Mouse (Mus musculus) layer of hippocampus, adult 8-10 months (tissue): ENCODE results near the gene Hist2h2aa1. TPM values are rescaled to one million over a fixed set of nuclear protein-coding genes. Genes with fewer than 3 reads are reported as not detected.

Source experiments
- DNase-seq, 2 experiments: peaks; one replicate each; pipeline ENCODE4 v3.0.0; 2022; ENCODE audit warnings: low spot score in 2 of 2
- total RNA-seq, 4 experiments: library from RNA; stranded (reverse); gene quantifications; 2 replicates each; pipeline ENCODE4 v1.2.4; 2022

The Hist2h2aa1 gene
- total RNA-seq, 4 experiments from 2014 or later: 3.4 to 9.9 (median 4.4) TPM; not detected in 1

DNA sequence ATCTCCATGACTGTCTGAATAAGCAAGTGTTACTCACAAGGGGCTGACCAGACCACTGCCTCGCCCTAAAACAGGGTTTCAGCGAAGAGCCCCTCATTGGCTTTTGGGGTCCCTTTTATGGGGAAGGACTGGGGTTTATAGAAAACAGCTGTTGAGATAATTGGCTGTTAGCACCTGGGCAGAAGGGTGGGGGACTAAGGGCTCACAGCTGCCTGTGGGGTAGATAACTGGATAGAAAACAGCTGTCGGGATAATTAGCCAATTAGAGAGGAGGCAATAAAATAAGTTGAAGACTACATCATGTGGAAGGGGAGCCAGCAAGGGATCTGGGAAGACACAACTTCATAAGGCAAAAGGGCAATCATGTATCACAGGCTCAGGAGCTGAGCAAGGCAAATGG lies 5.6 kb downstream of the Hist2h2aa1 start:
- DNase-seq: no peak

DNA sequence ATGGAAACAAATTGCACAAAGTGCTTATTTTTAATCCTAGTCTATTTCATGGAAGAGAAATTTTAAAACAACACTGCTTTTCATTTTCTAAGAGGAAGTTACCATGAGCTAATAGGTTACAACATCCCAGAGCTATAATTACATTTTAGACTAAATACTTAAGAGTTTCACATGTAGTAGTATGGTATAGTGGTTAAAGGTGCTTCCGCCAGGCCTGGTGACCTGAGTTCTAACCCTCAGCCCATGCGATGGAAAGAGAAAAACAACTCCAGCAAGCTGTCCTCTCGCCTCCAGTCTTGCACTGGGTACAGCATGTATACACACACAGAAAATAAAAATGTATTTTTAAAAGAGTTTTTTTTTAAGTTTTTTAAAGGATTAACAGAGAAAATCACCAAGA lies 6.5 kb downstream of the Hist2h2aa1 start:
- DNase-seq: no peak

DNA sequence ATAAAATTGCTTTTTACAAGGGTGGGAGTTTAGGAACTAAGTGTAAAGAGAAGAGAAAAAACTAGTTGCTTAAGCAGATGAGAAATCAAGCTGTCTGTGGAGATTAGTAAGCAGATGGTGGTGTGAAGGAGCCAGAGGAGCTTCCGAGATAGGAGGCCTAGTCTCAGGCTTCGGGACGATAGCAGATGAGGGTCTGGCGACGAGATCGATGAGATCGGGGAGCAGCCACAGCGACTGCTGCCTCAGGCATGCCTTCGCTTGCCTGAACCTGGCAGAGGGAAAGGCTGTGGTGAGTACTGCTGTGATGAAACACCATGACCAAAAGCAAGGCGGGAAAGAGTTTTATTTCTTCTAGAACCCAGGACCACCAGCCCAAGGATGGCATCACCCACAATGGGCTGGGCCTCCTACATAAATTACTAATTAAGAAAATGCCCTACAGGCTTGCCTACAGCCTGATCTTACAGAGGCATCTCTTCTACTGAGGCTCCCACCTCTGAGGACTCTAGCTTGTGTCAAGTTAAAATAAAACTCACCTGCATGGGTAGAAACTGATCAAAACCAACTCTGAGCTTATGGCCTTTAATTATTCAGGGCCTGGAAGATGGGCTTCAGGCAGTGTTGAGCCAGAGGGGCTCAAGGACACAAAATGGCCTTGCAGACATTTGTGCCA lies 9.5 kb downstream of the Hist2h2aa1 start:
- no peak for DNase-seq

DNA sequence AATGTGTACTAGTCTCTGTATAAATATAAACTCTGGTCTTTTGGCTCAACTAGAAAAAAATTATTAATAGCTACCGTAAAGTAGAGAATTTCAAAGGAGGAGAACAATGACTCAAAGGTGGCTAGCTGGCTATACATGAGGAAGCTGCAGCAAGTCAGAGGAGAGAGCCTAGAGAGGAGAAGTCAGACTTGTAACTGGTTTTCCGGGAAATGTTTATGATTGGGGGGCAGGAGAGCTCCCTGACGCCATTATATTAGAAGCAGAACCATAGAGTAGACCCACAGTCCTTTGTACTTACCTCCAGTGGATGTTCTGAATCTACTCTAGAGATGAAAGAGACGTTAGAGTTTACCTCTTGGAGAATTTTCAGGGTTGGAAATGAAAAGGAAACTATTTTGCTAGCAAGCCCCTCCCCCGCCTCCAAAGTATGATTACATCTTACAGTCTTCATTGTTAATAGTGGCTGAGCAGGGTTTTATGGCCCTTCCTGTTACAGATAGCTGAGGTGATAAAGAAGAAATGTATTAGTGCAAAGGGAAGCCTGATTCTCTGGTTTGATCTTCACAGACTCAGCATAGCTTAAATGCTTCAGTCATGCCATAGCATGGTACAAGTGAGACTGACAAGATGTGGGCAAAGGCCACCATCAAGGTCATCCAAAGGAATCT lies 10.8 kb downstream of the Hist2h2aa1 start:
- DNase-seq: no peak

DNA sequence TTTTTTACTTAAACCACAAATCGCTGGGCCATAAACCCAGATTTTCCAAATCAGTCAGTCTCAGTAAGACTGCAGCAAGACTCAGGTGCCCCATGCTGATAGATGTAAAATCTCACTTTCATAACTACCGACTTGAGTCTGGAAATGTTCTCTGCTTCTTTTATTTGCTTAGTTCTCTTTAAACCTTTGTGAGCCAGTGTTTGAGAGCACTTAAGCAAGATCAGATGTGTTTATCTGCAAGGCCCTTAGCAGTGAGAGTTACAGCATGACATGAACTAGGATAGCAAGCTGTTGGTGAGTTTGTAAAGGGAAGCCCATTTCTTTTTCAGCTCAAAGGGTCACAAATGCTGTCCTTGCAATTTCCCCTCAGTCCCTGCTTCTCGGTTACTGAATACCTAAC lies 11.9 kb downstream of the Hist2h2aa1 start:
- no peak for DNase-seq

DNA sequence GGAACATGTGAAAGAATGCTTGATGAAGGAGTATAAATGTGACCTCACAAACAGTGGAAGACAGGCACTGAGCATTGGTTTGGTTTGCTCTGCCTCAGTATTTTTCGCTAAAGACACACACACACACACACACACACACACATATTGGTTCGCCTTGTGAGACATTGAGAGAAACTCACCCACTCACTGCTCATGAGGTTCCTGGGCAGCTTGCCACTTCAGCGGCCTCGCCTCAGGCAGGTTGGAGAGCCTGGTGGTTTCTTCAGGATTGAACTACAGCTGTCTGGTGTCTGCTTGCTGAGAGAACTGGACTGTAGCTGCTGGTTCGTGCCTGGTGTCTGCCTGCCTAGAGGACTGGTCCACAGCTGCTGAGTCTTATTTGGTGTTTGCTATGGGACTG lies 14.9 kb downstream of the Hist2h2aa1 start:
- DNase-seq: no peak

DNA sequence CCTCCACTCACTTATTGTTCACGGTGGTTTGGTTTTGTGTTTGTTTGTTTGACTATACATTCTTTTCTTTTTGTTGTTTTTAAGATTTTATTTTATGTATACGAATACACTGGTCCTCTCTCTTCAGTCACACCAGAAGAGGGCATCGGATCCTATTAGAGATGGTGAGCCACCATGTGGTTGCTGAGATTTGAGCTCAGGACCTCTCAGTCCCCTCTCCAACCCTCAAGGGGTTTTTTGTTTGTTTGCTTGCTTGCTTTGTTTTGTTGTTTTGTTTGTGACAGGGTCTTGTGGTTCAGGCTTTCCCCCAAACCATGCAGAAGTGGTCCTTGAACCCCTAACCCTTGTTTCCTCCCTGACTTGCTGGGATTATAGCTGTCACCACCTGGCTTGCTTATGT lies 16.3 kb downstream of the Hist2h2aa1 start:
- no peak for DNase-seq

DNA sequence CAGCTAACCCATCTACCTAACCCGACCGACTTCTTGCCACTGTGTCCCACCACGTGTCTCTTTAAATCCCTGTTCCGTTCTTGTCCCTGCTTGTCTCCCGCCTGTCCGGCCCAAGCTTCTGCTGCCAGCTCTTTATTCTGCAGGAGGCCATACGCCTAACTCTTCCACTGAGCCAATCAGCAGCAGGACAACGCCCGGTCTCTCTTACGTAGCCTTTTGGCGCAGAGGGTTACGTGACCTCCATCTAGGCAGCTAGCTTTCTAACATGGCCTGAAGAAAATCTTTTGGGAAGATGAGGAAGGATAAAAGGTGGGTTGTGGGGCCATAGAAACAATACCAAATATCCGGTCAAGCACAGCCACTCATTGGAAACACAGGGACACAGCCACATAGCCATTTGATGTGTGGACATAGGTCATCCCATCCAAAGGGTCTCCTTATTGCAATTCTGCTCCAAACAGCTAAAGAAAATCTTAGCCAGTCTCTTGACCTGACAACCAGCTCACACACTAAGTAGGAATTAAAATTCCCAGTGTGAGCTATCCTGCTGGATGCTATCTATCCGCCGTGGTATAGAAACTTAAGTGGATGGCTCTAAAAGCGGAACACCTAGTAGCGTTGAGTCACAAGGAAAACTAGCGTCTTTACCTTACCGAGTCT lies 17.0 kb downstream of the Hist2h2aa1 start:
- peak; percentile 81 to 86 for DNase-seq

DNA sequence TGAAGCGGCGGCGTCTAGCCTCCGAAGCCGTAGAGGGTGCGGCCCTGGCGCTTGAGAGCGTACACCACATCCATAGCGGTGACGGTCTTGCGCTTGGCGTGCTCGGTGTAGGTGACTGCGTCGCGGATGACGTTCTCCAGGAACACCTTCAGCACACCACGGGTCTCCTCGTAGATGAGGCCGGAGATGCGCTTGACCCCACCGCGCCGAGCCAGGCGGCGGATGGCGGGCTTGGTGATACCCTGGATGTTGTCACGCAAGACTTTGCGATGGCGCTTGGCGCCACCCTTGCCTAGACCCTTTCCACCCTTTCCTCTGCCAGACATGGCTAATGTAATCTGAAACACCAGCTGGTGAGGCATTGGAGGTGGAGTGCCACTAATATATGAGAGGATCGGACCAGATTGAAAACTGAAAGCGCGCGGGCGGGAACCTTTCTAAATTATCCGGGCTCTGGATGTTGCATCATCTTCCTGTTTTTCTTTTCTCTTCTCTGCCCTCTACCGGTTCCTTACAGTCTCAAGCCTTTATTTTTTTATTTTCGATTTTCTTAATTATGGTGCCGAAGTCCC lies 17.8 kb downstream of the Hist2h2aa1 start, which contains the start of gene Hist2h4:
Hist2h4 (minus strand) TSS at position 333 of the 572 bp plus-strand sequence.
- peak; percentile 97 to 99 for DNase-seq

DNA sequence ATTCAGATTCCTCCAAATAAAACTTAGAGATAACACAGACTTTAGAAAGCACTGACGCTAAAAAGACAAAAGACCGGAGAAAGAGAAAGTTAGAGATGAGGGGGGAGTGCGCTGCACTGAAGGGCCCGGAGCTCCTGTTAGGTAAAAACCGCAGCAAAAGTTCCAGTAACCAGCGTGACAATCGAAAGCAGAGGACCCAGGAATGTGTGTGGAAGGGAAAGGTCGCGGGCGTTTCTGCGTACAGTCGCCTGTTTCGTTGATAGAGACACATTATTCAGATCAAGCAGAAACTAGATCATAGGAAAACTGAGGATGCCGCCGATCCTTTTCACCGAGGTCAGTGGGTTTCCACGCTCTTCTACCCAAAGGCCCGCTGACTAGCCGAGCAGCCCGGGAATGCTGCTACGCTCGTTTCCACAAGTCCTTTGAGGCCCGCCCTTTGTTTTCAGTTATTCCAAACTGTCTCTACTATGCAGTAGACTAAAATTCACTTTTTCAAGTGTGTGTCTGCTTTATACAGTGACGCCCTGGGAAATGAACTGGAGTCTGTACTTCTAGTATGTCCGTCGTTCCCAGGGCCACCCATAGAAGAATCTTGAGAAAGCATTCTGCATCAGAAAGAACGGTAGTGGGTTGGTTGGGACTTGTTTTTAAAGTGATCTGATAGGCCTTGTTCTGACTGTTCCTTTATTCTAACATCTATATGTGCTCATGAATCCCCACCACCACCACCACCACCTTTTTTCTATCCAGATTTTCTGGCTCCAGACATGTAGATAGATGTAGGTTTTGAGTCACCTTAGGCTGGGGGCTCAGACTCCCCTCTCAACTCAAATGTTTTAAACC lies 18.5 kb downstream of the Hist2h2aa1 start:
- DNase-seq: peak in 1 of 2 experiments; percentile 44

DNA sequence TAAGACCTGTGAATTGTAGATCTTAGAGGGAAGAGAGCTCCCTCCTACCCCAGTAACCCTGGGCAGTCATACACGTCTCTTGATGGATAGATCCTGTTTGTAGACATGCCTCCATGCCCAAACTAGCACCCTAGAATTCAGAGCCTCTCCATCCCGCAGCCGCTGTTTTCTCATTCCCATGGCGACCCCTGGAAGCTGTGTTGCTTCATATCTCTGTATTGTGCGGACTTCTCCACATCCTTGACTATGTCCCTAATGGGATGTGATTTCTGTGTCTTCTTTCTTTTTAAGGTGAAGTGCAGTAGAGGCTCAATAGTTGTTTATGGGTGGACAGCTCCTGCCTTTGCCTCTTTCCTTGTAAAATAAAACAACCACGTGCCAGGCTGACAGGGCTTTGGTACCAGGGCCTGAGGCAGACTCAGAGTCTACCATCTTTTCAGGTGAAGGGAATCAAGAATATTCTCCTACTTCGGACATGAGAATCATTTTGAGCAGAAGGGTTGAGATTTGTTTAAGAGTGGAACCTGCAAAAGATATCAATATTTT lies 19.2 kb downstream of the Hist2h2aa1 start:
- no peak for DNase-seq

DNA sequence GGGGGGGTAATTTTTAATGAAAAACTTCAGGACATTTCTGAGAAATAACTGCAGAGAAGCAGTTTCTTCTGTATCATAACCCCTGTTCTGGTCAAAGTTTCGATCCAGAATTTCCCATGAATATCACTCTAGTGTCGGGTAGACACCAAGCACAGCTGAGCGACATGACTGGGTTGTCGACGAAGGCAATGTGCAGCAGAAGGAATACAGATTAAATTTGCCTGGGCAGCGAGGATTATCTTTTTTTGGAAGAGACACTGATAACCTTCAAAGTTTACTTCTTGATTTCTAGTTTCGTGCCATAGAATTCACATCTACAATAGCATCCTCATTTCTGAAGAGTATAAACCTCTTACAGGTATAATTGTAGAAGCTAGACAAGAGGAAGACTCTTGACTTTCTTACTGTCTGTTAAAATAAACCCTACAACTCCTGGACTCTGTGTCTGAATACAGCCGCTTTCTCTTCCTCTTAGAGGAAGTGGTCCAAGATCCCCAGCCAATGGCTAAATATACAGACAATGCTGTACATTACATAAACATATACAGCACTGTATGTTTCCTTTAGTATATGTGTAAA lies 20.9 kb downstream of the Hist2h2aa1 start:
- DNase-seq: no peak

DNA sequence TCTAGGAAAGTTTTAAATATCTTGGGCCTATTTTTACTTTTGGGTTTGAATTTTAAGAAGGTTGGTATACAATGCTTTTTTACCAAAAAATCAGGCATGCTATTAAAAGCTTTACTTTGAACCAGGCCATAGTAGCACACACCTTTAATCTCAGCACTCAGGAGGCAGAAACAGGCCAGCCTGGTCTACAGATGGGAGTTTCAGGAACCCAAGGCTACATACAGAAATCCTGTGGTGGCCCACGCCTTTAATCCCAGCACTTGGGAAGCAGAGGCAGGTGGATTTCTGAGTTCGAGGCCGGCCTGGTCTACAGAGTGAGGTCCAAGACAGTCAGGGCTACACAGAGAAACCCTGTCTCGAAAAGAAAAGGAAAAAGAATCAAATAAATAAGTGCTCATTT lies 22.2 kb downstream of the Hist2h2aa1 start:
- DNase-seq: no peak

DNA sequence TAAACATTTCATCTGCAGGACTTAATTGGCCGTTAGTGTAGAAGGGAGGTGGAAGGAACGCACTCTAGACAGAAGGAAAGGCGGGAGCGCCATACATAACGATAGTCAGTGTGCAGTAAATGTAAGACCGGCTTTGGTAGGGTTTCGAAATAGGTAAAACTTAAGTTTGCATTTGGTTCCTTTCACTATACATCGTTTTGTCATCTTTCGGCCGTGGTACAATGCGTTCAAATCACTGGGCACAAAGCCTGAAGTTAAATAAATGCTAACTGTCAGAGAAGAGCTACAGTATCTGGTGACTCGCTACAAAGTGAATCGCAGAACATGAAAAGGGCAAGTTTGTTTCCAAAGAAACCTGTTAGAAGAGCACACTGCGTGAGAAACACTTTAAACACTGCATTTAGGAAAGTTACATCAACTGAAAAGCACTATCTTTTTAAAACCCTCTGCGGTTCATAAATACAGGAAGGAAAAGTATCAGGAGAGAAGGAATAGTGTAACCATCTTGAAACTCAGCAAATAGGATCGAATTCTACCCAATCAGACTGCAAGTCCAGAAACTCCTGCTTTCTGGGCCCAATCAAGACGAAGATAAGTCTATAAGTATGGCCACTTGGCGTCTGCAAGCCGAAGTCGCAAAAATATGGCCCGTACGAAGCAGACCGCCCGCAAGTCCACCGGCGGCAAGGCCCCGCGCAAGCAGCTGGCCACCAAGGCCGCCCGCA lies 22.9 kb downstream of the Hist2h2aa1 start, which contains the start of gene Hist2h3b:
Hist2h3b (plus strand) TSS at position 604 of the 725 bp plus-strand sequence.
- DNase-seq: peak; percentile 79 to 86

DNA sequence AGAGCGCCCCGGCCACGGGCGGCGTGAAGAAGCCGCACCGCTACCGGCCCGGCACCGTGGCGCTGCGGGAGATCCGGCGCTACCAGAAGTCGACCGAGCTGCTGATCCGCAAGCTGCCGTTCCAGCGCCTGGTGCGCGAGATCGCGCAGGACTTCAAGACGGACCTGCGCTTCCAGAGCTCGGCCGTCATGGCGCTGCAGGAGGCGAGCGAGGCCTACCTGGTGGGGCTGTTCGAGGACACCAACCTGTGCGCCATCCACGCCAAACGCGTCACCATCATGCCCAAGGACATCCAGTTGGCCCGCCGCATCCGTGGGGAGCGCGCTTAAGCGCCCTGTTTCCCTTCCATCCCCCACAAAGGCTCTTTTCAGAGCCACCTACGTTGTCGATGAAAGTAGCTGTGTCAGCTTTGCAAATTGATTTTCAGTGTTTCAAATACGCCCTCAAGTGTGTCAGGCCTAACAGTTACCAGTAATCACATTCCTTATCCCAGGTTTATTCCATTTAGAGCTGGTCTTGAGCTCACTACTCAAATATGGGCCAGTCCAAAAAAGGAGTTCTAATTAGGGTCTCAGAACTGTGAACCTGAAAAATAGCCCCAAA lies 23.6 kb downstream of the Hist2h2aa1 start:
- peak in 1 of 2 experiments; percentile 42 for DNase-seq

DNA sequence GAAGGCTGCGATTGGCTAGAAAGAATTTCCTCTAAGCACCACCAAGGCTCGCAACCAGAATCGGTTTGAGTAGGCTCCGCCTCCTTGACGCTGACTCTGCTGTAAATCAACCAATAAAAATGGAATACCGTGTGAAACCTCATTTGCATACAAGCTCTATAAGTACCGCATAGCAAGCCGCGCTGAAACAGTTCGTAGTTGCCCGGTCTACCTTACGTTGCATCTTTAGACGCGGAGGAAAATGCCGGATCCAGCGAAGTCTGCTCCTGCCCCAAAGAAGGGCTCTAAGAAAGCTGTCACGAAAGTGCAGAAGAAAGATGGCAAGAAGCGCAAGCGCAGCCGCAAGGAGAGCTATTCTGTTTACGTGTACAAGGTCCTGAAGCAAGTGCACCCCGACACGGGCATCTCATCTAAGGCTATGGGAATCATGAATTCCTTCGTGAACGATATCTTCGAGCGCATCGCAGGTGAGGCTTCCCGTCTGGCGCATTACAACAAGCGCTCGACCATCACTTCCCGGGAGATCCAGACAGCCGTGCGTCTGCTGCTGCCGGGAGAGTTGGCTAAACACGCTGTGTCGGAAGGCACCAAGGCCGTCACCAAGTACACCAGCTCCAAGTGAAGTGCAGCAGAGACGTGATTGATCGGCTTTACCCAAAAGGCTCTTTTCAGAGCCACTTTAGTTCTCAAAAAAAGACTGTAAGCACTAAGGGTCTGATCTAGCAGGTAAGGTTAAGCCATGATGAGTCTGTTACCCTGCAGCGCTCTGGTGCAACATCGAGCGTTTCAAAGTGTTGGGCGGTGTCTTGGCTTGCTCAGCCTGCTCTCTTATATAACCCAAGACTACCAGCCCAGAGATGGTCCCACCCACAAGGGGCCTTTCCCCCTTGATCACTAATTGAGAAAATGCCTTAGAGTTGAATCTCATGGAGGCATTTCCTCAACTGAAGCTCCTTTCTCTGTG lies 24.5 kb downstream of the Hist2h2aa1 start, which contains the start of gene Hist2h2bb:
Hist2h2bb (plus strand) TSS at position 242 of the 964 bp plus-strand sequence.
- peak; percentile 96 to 97 for DNase-seq

DNA sequence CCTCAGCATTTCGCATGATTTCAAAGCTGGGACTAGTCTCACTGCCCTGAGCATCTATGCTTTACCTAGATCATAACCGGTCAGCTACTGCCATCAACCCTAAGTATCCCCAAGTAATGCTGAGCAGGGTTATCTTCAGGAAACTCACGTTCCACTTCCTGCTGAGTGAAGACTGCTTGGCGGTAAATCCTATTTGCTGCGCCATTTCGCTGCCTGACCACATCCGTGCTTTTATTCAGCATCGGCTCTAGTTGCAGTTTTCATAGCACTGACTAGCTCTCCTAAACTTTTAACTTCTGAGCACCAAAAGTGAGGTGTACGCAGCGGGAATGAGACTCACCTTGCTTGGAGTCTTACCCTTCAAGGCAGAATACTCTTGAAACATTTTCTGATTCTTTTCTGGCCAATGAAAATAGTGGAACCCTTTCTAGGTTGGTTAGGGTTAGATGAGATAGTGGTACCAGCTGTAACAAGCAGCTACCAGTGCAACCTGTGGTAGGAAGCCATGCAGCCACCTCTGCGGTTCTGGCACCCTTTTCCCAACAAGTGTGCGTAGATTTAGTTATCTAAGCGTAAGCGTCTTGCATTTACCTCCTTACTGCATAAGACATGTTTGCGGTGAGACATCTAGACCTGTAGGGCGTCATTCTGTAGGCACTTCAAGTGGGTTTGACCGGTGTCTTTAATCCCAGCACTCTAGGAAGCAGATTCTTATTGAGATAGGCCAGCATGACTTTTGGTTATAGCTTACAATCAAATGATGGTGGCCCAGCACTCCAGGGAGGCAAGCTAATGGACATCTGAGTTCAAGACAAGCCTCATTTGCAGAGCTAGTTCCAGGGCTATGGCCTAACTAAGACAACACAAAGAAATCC lies 28.5 kb downstream of the Hist2h2aa1 start:
- DNase-seq: no peak
